Mouse (Mus musculus) c-Kit-negative CD71-positive TER-119-positive erythroid progenitor cells, embryonic 14.5 days (primary cell): ENCODE data around the gene Nt5c1a.

Source experiments
- DNase-seq: peaks from one replicate; pipeline ENCODE4 v3.0.0-alpha.2; 2013; ENCODE audit warnings: low read depth, low spot score

Nt5c1a gene

GRCm38 (mm10) chr4:123211453-123211852, 10.1 kb downstream of the Nt5c1a start:
- no peak for DNase-seq

- no peak for DNase-seq
Measured at GRCm38 (mm10) chr4:123212330-123212729, 11.0 kb downstream of the Nt5c1a start.

GRCm38 (mm10) chr4:123213975-123214374, 12.7 kb downstream of the Nt5c1a start:
- DNase-seq = no peak

- no peak for DNase-seq
Measured at GRCm38 (mm10) chr4:123215367-123215766, 14.1 kb downstream of the Nt5c1a start.

- no peak for DNase-seq
Measured at GRCm38 (mm10) chr4:123216782-123217181, 15.5 kb downstream of the Nt5c1a start.

GRCm38 (mm10) chr4:123219720-123220357, 18.5 kb downstream of the Nt5c1a start:
- DNase-seq = peak; percentile 20

GRCm38 (mm10) chr4:123220637-123221036, 19.3 kb downstream of the Nt5c1a start:
- no peak for DNase-seq

- no peak for DNase-seq
Measured at GRCm38 (mm10) chr4:123223309-123223708, 22.0 kb downstream of the Nt5c1a start.

GRCm38 (mm10) chr4:123225718-123226403, 24.6 kb downstream of the Nt5c1a start:
- no peak for DNase-seq

GRCm38 (mm10) chr4:123227707-123228106, 26.4 kb downstream of the Nt5c1a start:
- no peak for DNase-seq

GRCm38 (mm10) chr4:123228270-123228669, 27.0 kb downstream of the Nt5c1a start:
- no peak for DNase-seq

GRCm38 (mm10) chr4:123229166-123229565, 27.9 kb downstream of the Nt5c1a start:
- DNase-seq = no peak

- no peak for DNase-seq
Measured at GRCm38 (mm10) chr4:123232841-123233240, 31.5 kb downstream of the Nt5c1a start.

- no peak for DNase-seq
Measured at GRCm38 (mm10) chr4:123233492-123234084, 32.3 kb downstream of the Nt5c1a start, which contains the start of gene Heyl. TSS of gene Heyl (plus strand) at chr4:123233556.

- no peak for DNase-seq
Measured at GRCm38 (mm10) chr4:123235835-123236430, 34.6 kb downstream of the Nt5c1a start.

GRCm38 (mm10) chr4:123236431-123237031, 35.2 kb downstream of the Nt5c1a start:
- no peak for DNase-seq

- DNase-seq = no peak
Measured at GRCm38 (mm10) chr4:123237386-123238266, 36.3 kb downstream of the Nt5c1a start.

GRCm38 (mm10) chr4:123239361-123240203, 38.3 kb downstream of the Nt5c1a start:
- no peak for DNase-seq

- DNase-seq = no peak
Measured at GRCm38 (mm10) chr4:123246221-123246620, 44.9 kb downstream of the Nt5c1a start.

GRCm38 (mm10) chr4:123246651-123247050, 45.3 kb downstream of the Nt5c1a start:
- no peak for DNase-seq
